Mouse (Mus musculus) liver, postnatal 0 days (tissue): ENCODE data around the gene Sufu. TPM values are rescaled to one million over a fixed set of nuclear protein-coding genes. Genes with fewer than 3 reads are reported as not detected.
A peak's percentile ranks its signal among the peaks of the same experiment; 100 is the strongest.

ENCODE experiments used
- ATAC-seq: fragments of 200-750 bp; cut with Nextera tagmentation; 2 replicates; pipeline ENCODE4 v1.8.0; 2017; ENCODE audit warnings: mild to moderate bottlenecking, moderate library complexity
- DNase-seq: peaks from one replicate; pipeline ENCODE4 v3.0.0-alpha.2; 2016
- H3K27ac ChIP-seq: fragments of 300-500 bp; sonication (generic); 2 replicates; pipeline ENCODE4 v1.5.1; 2014; ENCODE audit warnings: antibody characterized with exemption, moderate library complexity, mild to moderate bottlenecking, low read depth
- H3K27me3 ChIP-seq: fragments of 300-500 bp; sonication (generic); 2 replicates; pipeline ENCODE4 v1.6.1; 2014; ENCODE audit warnings: low read length, control low read depth, mixed read lengths; ENCODE audit not compliant: insufficient read depth
- H3K36me3 ChIP-seq: fragments of 300-500 bp; sonication (generic); replicated peaks from 2 replicates; pipeline ENCODE4 v1.6.1; 2014; ENCODE audit warnings: mild to moderate bottlenecking, control low read depth, low read length, moderate library complexity, mixed read lengths; ENCODE audit not compliant: insufficient read depth
- H3K4me1 ChIP-seq: fragments of 300-500 bp; sonication (generic); 2 replicates; pipeline ENCODE4 v1.6.1; 2014; ENCODE audit warnings: antibody characterized with exemption, mild to moderate bottlenecking, control low read depth; ENCODE audit not compliant: insufficient read depth
- H3K4me2 ChIP-seq: fragments of 300-500 bp; sonication (generic); 2 replicates; pipeline ENCODE4 v1.6.1; 2014; ENCODE audit warnings: low read depth, mild to moderate bottlenecking, low read length, moderate library complexity, mixed read lengths
- H3K4me3 ChIP-seq: fragments of 300-500 bp; sonication (generic); 2 replicates; pipeline ENCODE4 v1.5.1; 2014; ENCODE audit warnings: low read depth, low read length
- H3K9ac ChIP-seq: fragments of 300-500 bp; sonication (generic); replicated peaks from 2 replicates; pipeline ENCODE4 v1.6.1; 2014; ENCODE audit warnings: mild to moderate bottlenecking, moderate library complexity
- H3K9me3 ChIP-seq: fragments of 300-500 bp; sonication (generic); 2 replicates; pipeline ENCODE4 v1.6.1; 2016; ENCODE audit warnings: mild to moderate bottlenecking, control low read depth, low read length, mixed read lengths
- CTCF ChIP-seq: sonication (generic); IDR thresholded peaks from 2 replicates; pipeline ENCODE4 v1.5.1; 2016; ENCODE audit warnings: antibody characterized with exemption, low read depth
- EP300 ChIP-seq: IDR thresholded peaks from 2 replicates; pipeline ENCODE4 v1.6.1; 2016; ENCODE audit warnings: antibody characterized with exemption, low read depth, mild to moderate bottlenecking
- WGBS: fragments of 180-500 bp; shearing (Covaris S2); extraction: QIAGEN DNeasy Blood & Tissue Kit; methylation state at CpG from one replicate; pipeline ENCODE4 v1.1.7; 2014; ENCODE audit not compliant: insufficient replicate concordance; 5-methylcytosine and 5-hydroxymethylcytosine counted together
- polyA plus RNA-seq: library from polyadenylated mRNA; unstranded; fragments of >200 nt; fragmentation: Nextera tagmentation; extraction: Ambion mirVana; gene quantifications from 2 replicates; pipeline ENCODE4 v1.2.1, GENCODE M21; 2015

Gene Sufu
- polyA plus RNA-seq, 1 experiment from 2014 or later: 3.8 TPM

- Histone ChIP-seq H3K4me1 (peaks cover 52% of the 10 kb centered on the region), H3K27ac (peak overlapping the region; percentile 70), H3K36me3 (peaks cover 82% of the 10 kb centered on the region), H3K4me2 (no peak overlapping the region), H3K27me3 (no peaks in the 10 kb centered on the region), H3K9me3 (no peaks in the 10 kb centered on the region), H3K9ac (no peak overlapping the region), H3K4me3 (no peak overlapping the region)
- ATAC-seq: peak; percentile 56
- TF ChIP-seq EP300: no peak
- no peak for TF ChIP-seq CTCF
- DNase-seq: no peak
- WGBS: 64% methylated on average over 10 of the region's 10 CpGs
Observed at GRCm38 (mm10) chr19:46511263-46511662, 114.6 kb downstream of the Sufu start.

- Histone ChIP-seq H3K9me3 (no peaks in the 10 kb centered on the region), H3K4me3 (no peak overlapping the region), H3K27me3 (no peaks in the 10 kb centered on the region), H3K27ac (no peak overlapping the region), H3K9ac (no peak overlapping the region), H3K36me3 (peaks cover 64% of the 10 kb centered on the region), H3K4me2 (no peak overlapping the region), H3K4me1 (peaks cover 45% of the 10 kb centered on the region)
- ATAC-seq (no peak), DNase-seq (no peak)
- TF ChIP-seq EP300 (no peak), CTCF (no peak)
- WGBS: 75% methylated on average over 12 of the region's 12 CpGs
Observed at GRCm38 (mm10) chr19:46514387-46514786, 117.7 kb downstream of the Sufu start.

DNA sequence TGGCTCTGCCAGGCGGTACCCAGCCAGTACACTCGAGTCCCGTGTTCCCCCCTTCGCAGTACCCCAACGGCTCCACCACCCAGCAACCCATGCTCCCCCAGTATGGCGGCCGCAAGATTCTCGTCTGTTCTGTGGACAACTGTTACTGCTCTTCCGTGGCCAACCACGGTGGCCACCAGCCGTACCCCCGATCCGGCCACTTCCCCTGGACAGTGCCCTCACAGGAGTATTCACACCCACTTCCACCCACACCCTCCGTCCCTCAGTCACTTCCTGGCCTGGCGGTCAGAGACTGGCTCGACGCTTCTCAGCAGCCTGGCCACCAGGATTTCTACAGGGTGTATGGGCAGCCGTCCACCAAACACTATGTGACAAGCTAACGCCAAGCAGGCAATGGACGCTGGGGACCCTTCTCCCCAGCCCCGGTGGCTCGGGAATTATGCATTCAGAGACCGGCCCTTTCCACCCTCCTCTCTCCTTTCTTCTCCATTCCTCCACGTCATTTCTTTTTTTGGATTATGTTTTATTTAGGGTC is 118.7 kb downstream of the Sufu start:
- no peak for ATAC-seq
- Histone ChIP-seq H3K9me3 (no peaks in the 10 kb centered on the region), H3K4me3 (no peak overlapping the region), H3K27me3 (no peaks in the 10 kb centered on the region), H3K4me1 (peaks cover 36% of the 10 kb centered on the region), H3K9ac (no peak overlapping the region), H3K27ac (no peak overlapping the region), H3K4me2 (no peak overlapping the region), H3K36me3 (peaks cover 56% of the 10 kb centered on the region)
- 87% methylated on average over 24 of the region's 24 CpGs for WGBS
- DNase-seq: no peak
- no peak for TF ChIP-seq EP300
- no peak for TF ChIP-seq CTCF

- 67% methylated on average over 3 of the region's 3 CpGs for WGBS
- H3K27ac ChIP-seq: 0 out of 2 replicates have a peak overlapping the region, but pooled peaks have one; percentile 39
- H3K27me3 ChIP-seq: no peaks in the 10 kb centered on the region
- H3K9ac ChIP-seq: no peak overlapping the region
- H3K4me2 ChIP-seq: no peak overlapping the region
- H3K4me3 ChIP-seq: no peak overlapping the region
- no peaks in the 10 kb centered on the region for H3K9me3 ChIP-seq
- TF ChIP-seq CTCF: no peak
- TF ChIP-seq EP300: no peak
- ATAC-seq (no peak), DNase-seq (no peak)
- peaks cover 24% of the 10 kb centered on the region for H3K4me1 ChIP-seq
- peaks cover 43% of the 10 kb centered on the region for H3K36me3 ChIP-seq
Observed at GRCm38 (mm10) chr19:46516667-46517528, 120.2 kb downstream of the Sufu start.

- WGBS: 45% methylated on average over 9 of the region's 14 CpGs
- H3K4me1 ChIP-seq: peaks cover 26% of the 10 kb centered on the region
- TF ChIP-seq EP300 (no peak), CTCF (no peak)
- H3K36me3 ChIP-seq: peaks cover 35% of the 10 kb centered on the region
- no peak for DNase-seq
- H3K27me3 ChIP-seq: no peaks in the 10 kb centered on the region
- peak overlapping the region; percentile 58 for H3K4me2 ChIP-seq
- H3K4me3 ChIP-seq: no peak overlapping the region
- ATAC-seq: peak; percentile 8; the same call in 1 of the 2 replicates
- no peak overlapping the region; the same call in 1 of the 2 replicates for H3K9ac ChIP-seq
- 0 out of 2 replicates have a peak overlapping the region, but pooled peaks have one; percentile 39 for H3K27ac ChIP-seq
- no peaks in the 10 kb centered on the region for H3K9me3 ChIP-seq
Observed at GRCm38 (mm10) chr19:46517529-46518351, 121.0 kb downstream of the Sufu start.

- 0 out of 2 replicates have a peak overlapping the region, but pooled peaks have one; percentile 36 for H3K27ac ChIP-seq
- H3K27me3 ChIP-seq: peaks cover 2% of the 10 kb centered on the region; the same call in 1 of the 2 replicates
- H3K9ac ChIP-seq: peak overlapping the region; percentile 35; the same call in 1 of the 2 replicates
- peaks cover 30% of the 10 kb centered on the region for H3K36me3 ChIP-seq
- ATAC-seq (peak; percentile 40), DNase-seq (peak; percentile 72)
- 8% methylated on average over 11 of the region's 13 CpGs for WGBS
- peak overlapping the region; percentile 58 for H3K4me2 ChIP-seq
- no peak for TF ChIP-seq EP300
- no peak for TF ChIP-seq CTCF
- H3K4me3 ChIP-seq: no peak overlapping the region
- H3K4me1 ChIP-seq: peaks cover 31% of the 10 kb centered on the region
- no peaks in the 10 kb centered on the region for H3K9me3 ChIP-seq
Observed at GRCm38 (mm10) chr19:46518352-46518787, 121.7 kb downstream of the Sufu start.
